Mouse (Mus musculus) CH12F3 (cell line): ENCODE results near the gene Pheta2.

Experiments used
- in situ Hi-C: fragments of 300-500 bp; cut with MboI; formaldehyde crosslinking; loops from 2 replicates; pipeline ENCODE4 v1.14.3; 2020; ENCODE audit warnings: low sequenced_read_pairs

Pheta2 gene

GRCm38 (mm10) chr15:82338593-82339112 is at the start of gene Pheta2, which contains the start of the genes Naga and Smdt1:
Gene Pheta2, plus strand, starts transcription at chr15:82338942.
Gene Naga, minus strand, starts transcription at chr15:82338925.
Gene Smdt1, plus strand, starts transcription at chr15:82338959.
- in situ Hi-C loops = no loop called here

GRCm38 (mm10) chr15:82290252-82290651 is 48.5 kb upstream of the Pheta2 start:
- in situ Hi-C loops = loop anchor here (25.0 kb wide), 1 partner anchor 497 kb away; the partner anchor contains the start of gene Cyp2d26

GRCm38 (mm10) chr15:82292851-82293250 is 45.9 kb upstream of the Pheta2 start:
- in situ Hi-C loops = loop anchor here (25.0 kb wide), 1 partner anchor 494 kb away; the partner anchor contains the start of gene Cyp2d26

GRCm38 (mm10) chr15:82293271-82293711 is 45.5 kb upstream of the Pheta2 start:
- in situ Hi-C loops = loop anchor here (25.0 kb wide), 1 partner anchor 494 kb away; the partner anchor contains the start of gene Cyp2d26

GRCm38 (mm10) chr15:82294059-82294458 is 44.7 kb upstream of the Pheta2 start:
- in situ Hi-C loops = loop anchor here (25.0 kb wide), 1 partner anchor 493 kb away; the partner anchor contains the start of gene Cyp2d26

- in situ Hi-C loops = loop anchor here (25.0 kb wide), 1 partner anchor 488 kb away; the partner anchor contains the start of gene Cyp2d26
Observed at GRCm38 (mm10) chr15:82298764-82299561, 39.8 kb upstream of the Pheta2 start, which contains the start of gene Wbp2nl. Gene Wbp2nl, plus strand, starts transcription at chr15:82298954.

GRCm38 (mm10) chr15:82307107-82307506 is 31.6 kb upstream of the Pheta2 start:
- in situ Hi-C loops = no loop called here

- in situ Hi-C loops = no loop called here
Observed at GRCm38 (mm10) chr15:82308416-82308815, 30.3 kb upstream of the Pheta2 start.

GRCm38 (mm10) chr15:82317839-82318238 is 20.9 kb upstream of the Pheta2 start:
- in situ Hi-C loops = no loop called here

GRCm38 (mm10) chr15:82319613-82320012 is 19.1 kb upstream of the Pheta2 start:
- in situ Hi-C loops = no loop called here

GRCm38 (mm10) chr15:82322195-82322594 is 16.5 kb upstream of the Pheta2 start:
- in situ Hi-C loops = no loop called here

GRCm38 (mm10) chr15:82325382-82325781 is 13.4 kb upstream of the Pheta2 start:
- in situ Hi-C loops = no loop called here

- in situ Hi-C loops = no loop called here
Observed at GRCm38 (mm10) chr15:82335194-82335593, 3.5 kb upstream of the Pheta2 start.

- in situ Hi-C loops = no loop called here
Observed at GRCm38 (mm10) chr15:82336629-82337028, 2.1 kb upstream of the Pheta2 start.

GRCm38 (mm10) chr15:82337875-82338274 is 867 bp upstream of the Pheta2 start:
- in situ Hi-C loops = no loop called here

- in situ Hi-C loops = no loop called here
Observed at GRCm38 (mm10) chr15:82339150-82339549, 408 bp downstream of the Pheta2 start.

- in situ Hi-C loops = no loop called here
Observed at GRCm38 (mm10) chr15:82339634-82340254, 1.0 kb downstream of the Pheta2 start.

GRCm38 (mm10) chr15:82340414-82341035 is 1.8 kb downstream of the Pheta2 start:
- in situ Hi-C loops = no loop called here

- in situ Hi-C loops = no loop called here
Observed at GRCm38 (mm10) chr15:82341036-82341501, 2.3 kb downstream of the Pheta2 start.

GRCm38 (mm10) chr15:82341675-82342542 is 3.2 kb downstream of the Pheta2 start:
- in situ Hi-C loops = no loop called here
